Mouse (Mus musculus) midbrain, embryonic 10.5 days (tissue): ENCODE results near the gene Arl8b. TPM values are rescaled to one million over a fixed set of nuclear protein-coding genes. Genes with fewer than 3 reads are reported as not detected.

Experiments
- polyA plus RNA-seq: library from polyadenylated mRNA; unstranded; fragments of >200 nt; fragmentation: Nextera tagmentation; extraction: Ambion mirVana; gene quantifications from 2 replicates; pipeline ENCODE4 v1.2.1, GENCODE M21; 2016

Gene Arl8b
- polyA plus RNA-seq, 1 experiment from 2014 or later, result 67.4 TPM

Other genes starting within 250 kb of the Arl8b start
- 1.8 and 1.9 TPM in 2 replicates for gene Bhlhe40, start 122.5 kb upstream of the Arl8b start, polyA plus RNA-seq
- 14.2 and 15.7 TPM in 2 replicates for gene Edem1, start 45.5 kb downstream of the Arl8b start, polyA plus RNA-seq